Mouse (Mus musculus) megakaryocyte, embryonic 14.5 days (primary cell): Measurements from ENCODE around the gene 1700025G04Rik.

Source experiments
- FLI1 ChIP-seq: IDR thresholded peaks from 2 replicates; pipeline ENCODE4 v1.6.1; 2012; ENCODE audit warnings: low read length, inconsistent platforms, mixed read lengths
- GATA1 ChIP-seq: IDR thresholded peaks from 3 replicates; pipeline ENCODE4 v1.6.1; 2012; ENCODE audit warnings: mixed read lengths, low read length, inconsistent platforms, borderline replicate concordance

GRCm38 (mm10) chr1:152032144-152032543 is 57.8 kb downstream of the 1700025G04Rik start:
- TF ChIP-seq GATA1, result no peak
- TF ChIP-seq FLI1, result no peak
